Mouse (Mus musculus) left cerebral cortex, postnatal 14 days (tissue): Measurements from ENCODE around the gene Ctbp2. TPM values are rescaled to one million over a fixed set of nuclear protein-coding genes. Genes with fewer than 3 reads are reported as not detected.

ENCODE experiments used
- DNase-seq, 2 experiments: peaks; one replicate each; pipeline ENCODE4 v3.0.0; 2021 to 2022; ENCODE audit warnings: low spot score in 2 of 2, mixed read lengths in 1 of 2
- intact Hi-C: fragments of 180-260 bp; cut with DNase I; formaldehyde crosslinking; loops from one replicate; pipeline ENCODE4 v1.15.1; 2025
- total RNA-seq, 2 experiments: library from RNA; stranded (reverse); gene quantifications; 2 replicates each; pipeline ENCODE4 v1.2.3; 2021

The Ctbp2 gene
- total RNA-seq, 2 experiments from 2014 or later, result 26.0 to 26.2 TPM

- DNase-seq, result no peak
- intact Hi-C loops, result no loop called here
These were observed 30.0 kb downstream of the Ctbp2 start for GRCm38 (mm10) chr7:133094161-133094560.

- DNase-seq, result no peak
- intact Hi-C loops, result no loop called here
These were observed 30.4 kb downstream of the Ctbp2 start for GRCm38 (mm10) chr7:133093731-133094130.

- intact Hi-C loops, result no loop called here
- no peak for DNase-seq
These were observed 33.5 kb downstream of the Ctbp2 start for GRCm38 (mm10) chr7:133090641-133091040.

GRCm38 (mm10) chr7:133089621-133090260, 34.4 kb downstream of the Ctbp2 start:
- intact Hi-C loops, result no loop called here
- DNase-seq, result no peak

- peak; percentile 67 to 73 for DNase-seq
- intact Hi-C loops, result no loop called here
These were observed 35.3 kb downstream of the Ctbp2 start for GRCm38 (mm10) chr7:133088830-133089261.

DNA sequence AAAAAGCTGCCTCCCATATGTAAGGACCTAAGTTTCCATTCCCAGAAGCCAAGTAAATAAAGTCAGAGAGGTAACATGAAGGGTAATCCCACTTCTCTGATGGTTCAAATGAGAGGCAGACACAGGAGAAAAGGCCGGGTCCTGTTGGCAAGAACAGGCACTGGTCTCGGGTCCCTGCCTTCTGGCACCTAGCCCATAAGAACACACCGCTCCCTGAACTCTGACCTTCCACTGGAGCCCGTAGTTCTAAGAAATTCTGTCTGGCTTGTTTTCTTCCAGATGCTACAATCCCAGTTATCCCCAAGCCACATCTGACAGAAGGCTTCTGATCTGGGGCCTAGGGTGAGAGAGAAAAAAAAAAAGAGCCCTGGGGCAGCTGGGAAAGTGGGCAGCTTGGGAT, 35.7 kb downstream of the Ctbp2 start:
- intact Hi-C loops, result no loop called here
- DNase-seq, result no peak

- intact Hi-C loops, result no loop called here
- no peak for DNase-seq
These were observed 38.7 kb downstream of the Ctbp2 start for GRCm38 (mm10) chr7:133085408-133085807.

DNA sequence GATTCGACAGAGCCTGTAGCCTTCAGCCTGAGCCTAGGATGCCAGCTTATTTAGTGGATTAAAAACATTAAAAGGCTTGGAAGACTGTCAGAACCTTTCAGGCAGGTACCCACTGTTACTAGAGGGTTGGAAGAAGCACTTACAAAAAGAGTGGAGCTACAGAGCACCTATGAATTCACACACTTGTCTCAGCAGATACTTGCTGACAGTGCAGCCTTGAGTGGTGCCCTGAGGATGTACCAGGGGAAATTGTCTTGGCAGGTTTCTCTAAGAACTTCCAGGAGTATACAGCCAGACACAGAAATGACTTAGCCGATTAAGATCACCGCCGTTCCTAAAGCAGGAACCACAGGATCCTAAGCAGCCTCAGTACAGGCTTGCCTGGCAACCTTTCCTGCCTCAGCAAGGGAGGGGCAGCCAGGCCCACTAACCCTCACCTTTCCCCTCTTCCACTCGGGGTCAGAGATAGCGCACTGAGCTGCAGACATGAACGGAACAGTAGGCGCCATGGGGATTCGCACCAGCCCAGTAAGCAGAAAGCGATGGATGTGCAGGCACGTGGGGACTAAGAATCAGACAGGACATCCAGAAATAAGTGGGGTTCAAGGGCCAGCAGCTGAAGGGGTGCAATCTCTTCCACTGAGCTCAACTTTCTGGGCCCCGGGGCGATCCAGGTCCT, 40.1 kb downstream of the Ctbp2 start:
- intact Hi-C loops, result no loop called here
- DNase-seq, result no peak

GRCm38 (mm10) chr7:133078929-133079328, 45.2 kb downstream of the Ctbp2 start:
- intact Hi-C loops, result no loop called here
- DNase-seq, result no peak

DNA sequence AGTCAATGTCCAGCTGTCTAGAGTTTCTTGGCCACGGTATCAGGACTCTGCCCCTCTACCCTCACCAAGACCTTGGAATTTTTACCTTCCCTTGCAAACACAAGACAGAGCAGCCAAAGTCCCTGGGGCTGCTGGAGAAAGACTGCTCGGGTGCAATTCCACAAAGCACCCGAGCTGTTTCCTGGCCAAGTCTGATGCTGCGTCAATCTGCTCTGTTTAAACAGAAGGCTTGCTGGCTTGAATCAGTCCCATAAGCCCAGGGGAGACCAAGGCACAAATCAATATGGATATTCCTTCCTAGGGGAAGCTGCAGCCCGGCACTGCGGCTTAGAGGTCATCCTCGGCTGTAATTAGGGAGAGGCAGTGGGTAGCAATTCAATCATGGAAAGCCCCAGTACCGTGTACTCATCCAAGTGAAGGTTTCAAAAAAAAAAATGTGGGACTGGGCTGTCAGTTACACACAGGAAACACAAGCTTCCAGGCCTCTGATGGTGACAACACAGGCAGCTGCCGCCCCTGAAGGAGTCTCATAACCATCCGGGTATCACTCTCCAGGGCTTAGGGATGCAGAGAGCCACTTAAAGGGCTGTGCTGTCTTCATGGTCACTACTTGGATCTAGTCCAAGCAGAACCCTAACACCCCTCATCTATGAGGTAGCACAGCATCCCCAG, 49.6 kb downstream of the Ctbp2 start:
- no peak for DNase-seq
- intact Hi-C loops, result no loop called here

DNA sequence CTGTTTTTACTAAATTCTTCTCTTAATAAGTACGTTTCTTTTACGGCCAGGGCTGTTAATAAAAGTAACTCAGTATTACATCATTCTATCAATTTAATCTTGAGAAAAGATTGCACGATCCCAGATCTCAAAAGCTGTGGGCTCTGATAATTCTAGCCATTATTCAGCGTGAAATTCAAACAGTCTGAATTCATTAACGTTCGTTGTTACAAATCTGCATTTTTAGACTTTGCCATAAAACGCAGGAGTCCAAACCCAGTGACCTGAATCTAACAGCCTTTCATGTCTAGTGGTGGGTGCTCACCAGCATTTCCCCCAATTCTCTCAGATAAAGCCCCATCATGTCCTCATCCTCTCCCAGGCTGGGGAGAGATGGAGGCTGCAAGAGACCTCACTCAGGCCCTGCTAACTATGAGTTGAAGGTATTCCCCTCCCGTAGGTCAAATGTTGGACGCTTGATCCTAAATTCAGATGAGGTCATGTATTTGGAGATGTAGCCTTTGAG, 51.0 kb downstream of the Ctbp2 start:
- no peak for DNase-seq
- intact Hi-C loops, result no loop called here

- intact Hi-C loops, result no loop called here
- DNase-seq, result no peak
These were observed 51.6 kb downstream of the Ctbp2 start for GRCm38 (mm10) chr7:133072535-133072934.

DNA sequence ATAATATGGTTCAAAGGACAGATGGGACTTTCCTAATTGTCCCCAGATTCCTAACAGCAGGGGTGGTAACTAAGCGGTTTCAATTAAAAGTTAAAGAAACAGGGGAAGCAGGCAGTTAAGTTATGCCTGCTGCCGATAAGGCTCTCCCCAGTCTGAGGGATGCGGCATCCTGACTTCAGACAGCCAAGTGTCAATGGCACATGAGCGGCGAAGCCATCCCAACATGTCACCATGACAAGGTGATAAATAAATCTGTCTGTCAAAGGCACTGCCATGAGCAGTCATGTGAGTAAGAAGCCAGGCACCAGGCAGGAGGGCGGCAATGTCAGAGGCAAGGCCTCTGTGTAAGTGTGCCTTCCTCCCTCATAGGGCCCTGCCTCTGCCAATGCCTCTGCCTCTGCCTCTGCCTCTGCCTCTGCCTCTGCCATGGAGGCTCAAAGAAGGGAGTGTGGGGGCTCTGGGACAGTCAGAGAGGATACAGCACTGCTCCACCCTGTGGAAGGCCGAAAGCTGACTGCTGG, 56.8 kb downstream of the Ctbp2 start:
- intact Hi-C loops, result no loop called here
- DNase-seq, result no peak

GRCm38 (mm10) chr7:133066776-133067175, 57.4 kb downstream of the Ctbp2 start:
- DNase-seq, result peak; percentile 63 to 89

DNA sequence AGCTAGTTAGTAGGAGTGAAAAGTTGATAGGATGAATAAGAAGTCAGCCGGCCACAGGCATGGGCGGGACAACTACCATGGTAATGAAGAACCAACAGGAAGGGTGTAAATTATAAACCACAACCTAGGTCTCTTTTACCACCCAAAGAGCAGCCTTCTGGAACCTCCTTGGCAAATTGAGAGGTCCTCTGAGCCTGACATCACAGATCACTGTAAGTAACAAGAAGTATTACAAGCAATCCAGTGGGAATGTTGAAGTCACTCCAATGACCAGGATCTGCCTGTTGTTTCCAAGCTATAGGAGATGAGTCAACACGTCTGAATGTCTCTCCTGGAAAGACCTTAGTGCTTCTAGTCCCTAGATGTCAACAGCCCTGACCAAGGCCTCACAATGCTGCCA, 62.1 kb downstream of the Ctbp2 start:
- intact Hi-C loops, result no loop called here

More at GRCm38 (mm10) chr7:133066776-133067175, 57.4 kb downstream of the Ctbp2 start:
- intact Hi-C loops, result no loop called here

DNA sequence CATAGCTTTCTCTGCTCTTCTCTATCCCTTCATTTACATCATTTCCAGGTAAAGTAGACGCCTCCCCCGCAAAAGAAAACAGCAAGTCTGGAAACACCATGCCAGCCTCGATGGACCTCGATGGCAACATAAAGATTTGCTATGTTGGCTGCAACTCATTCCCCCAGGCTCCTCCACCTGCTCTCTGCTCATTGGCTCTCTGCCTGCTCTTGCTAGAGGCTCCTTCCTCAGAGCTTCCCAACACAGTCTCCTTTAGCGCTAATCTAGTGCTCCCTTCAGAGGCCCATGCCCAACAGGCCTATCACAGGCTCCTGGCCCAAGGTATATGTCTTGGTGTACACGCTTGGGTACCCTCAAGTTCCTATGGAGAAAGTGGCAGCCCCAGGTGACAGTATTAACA, 64.0 kb downstream of the Ctbp2 start:
- intact Hi-C loops, result no loop called here
- no peak for DNase-seq

More for the DNA sequence above, 62.1 kb downstream of the Ctbp2 start:
- DNase-seq, result no peak

GRCm38 (mm10) chr7:133059517-133060104, 64.5 kb downstream of the Ctbp2 start:
- intact Hi-C loops, result no loop called here
- DNase-seq, result no peak

DNA sequence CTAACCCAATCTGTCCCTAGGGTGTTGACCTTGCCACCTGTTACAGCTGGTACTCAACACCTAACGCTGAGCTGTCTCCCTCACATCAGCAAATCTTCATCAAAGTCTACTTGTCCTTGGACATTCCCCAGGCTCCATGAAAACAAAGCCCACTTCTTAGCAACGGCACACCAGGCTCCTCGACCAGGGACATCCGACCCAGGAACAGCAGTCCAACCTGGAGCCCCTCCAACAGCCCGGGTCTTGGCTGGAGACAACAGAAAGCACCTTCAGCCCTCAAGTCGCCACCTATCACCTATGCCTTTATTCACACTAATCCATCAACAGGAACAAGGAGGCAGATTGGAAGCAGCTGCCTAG, 65.0 kb downstream of the Ctbp2 start:
- no peak for DNase-seq

GRCm38 (mm10) chr7:133058496-133059149, 65.5 kb downstream of the Ctbp2 start:
- intact Hi-C loops, result no loop called here
- DNase-seq, result no peak

More for the DNA sequence above, 65.0 kb downstream of the Ctbp2 start:
- intact Hi-C loops, result no loop called here
